Comparison of ENCODE assay signal across 9 mouse cellular contexts in the genomic region with DNA sequence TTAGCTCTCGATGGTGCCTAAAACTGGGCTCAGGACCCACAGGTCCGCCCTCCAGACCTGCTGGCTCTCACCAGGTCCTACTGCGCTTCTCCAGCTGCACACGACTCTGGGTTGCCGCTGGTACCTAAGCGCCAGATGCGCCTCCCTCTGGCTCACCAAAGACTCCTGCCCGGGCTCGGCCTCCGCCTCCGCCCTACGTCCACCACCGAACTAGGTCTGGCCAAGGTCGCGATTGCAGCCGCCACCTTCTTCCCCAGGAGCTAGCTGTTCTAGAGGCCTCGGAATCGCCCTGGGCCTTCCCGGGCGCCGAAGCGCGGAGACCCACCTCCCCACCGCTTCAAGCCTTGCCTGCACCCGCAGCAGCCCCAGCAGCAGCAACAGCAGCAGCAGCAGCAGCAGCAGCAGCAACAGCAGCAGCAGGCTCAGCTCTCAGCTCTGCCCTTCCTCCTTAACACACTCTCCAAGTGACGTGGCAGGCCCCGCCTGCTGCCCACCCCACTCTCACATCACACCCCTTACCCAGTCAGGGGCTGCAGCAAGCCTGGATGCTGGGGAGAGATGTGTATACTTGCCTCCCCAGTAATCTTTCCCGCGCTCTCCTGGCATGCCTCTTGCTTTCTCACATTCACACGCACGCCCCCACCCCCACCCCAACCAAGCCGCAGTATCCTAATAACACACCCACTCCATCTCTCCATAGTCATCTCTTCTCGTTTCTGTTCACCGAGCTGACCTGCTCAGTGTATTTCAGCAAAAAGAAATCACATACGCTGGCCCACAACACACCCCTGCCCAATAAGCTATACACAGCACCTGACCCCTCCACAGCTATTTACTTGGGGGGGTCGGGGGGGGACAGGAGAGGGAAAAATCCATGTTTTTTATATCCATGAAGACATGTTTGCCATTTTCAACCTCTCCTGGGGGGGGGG. TPM values are rescaled to one million over a fixed set of nuclear protein-coding genes. Genes with fewer than 3 reads are reported as not detected.
DNase-seq lines count a peak whose midpoint lies in the region; ATAC-seq lines count a peak whose summit lies in the region.
"Had no signal": no experiment of that assay in that cellular context is flagged by ENCODE, and none has a peak within 500 bp of the region (broad histone marks: within the 10 kb centered on the region; RNA-seq: fewer than 3 reads in every experiment).

A gene (minus strand): TSS at position 464 of the 932 bp plus-strand sequence.

- H3K9me3 ChIP-seq in heart, embryonic 14.5 days (ENCODE audit: control insufficient read depth, low read length), result no peaks in the 10 kb centered on the region
- H3K9me3 ChIP-seq in neural tube, embryonic 11.5 days (ENCODE audit: control insufficient read depth, low read length), result no peaks in the 10 kb centered on the region

- intact Hi-C loops in heart, postnatal 36 days (cut with DNase I), result no loop called here
- intact Hi-C loops in left cerebral cortex, postnatal 10 days (cut with DNase I), result no loop called here

- H3K9ac ChIP-seq in heart, embryonic 14.5 days (ENCODE audit: low read length), result peak within 1 kb of the TSS; percentile 57
- H3K9ac ChIP-seq in neural tube, embryonic 11.5 days (ENCODE audit: low read length), result peak within 1 kb of the TSS; percentile 54

- H3K27ac ChIP-seq in heart, embryonic 14.5 days (replicated peaks in 1 of 2; ENCODE audit: control insufficient read depth in 1 of 2, insufficient read depth in 1 of 2, low read depth in 2 of 2, low read length in 2 of 2), result no peak within 1 kb of the TSS
- H3K27ac ChIP-seq in neural tube, embryonic 11.5 days (ENCODE audit: low read depth, low read length), result 0 out of 2 replicates have a peak within 1 kb of the TSS, but pooled peaks have one; percentile 14

- peak within 1 kb of the TSS; percentile 47 to 52 for H3K4me3 ChIP-seq in heart, embryonic 14.5 days (ENCODE audit: control insufficient read depth in 1 of 2, insufficient read depth in 1 of 2, low read depth in 1 of 2, low read length in 2 of 2)
- H3K4me3 ChIP-seq in neural tube, embryonic 11.5 days (ENCODE audit: low read depth, low read length), result peak within 1 kb of the TSS; percentile 53
- H3K4me3 ChIP-seq: myocyte had no signal

- H3K4me2 ChIP-seq in heart, embryonic 14.5 days (ENCODE audit: low read length), result peak within 1 kb of the TSS; percentile 87
- peak within 1 kb of the TSS; percentile 93 for H3K4me2 ChIP-seq in neural tube, embryonic 11.5 days (ENCODE audit: low read depth)

- peak; percentile 39; the same call in 1 of the 2 replicates for ATAC-seq in heart, embryonic 14.5 days (ENCODE audit: insufficient number of reproducible peaks, insufficient read depth, low FRiP score, low read depth)
- ATAC-seq in neural tube, embryonic 11.5 days (ENCODE audit: insufficient read depth, low FRiP score, low TSS enrichment), result peak; percentile 84

- peaks cover 55% of the 10 kb centered on the region for H3K27me3 ChIP-seq in heart, embryonic 14.5 days (ENCODE audit: control insufficient read depth, insufficient read depth, low read length)
- H3K27me3 ChIP-seq in neural tube, embryonic 11.5 days (ENCODE audit: control insufficient read depth, insufficient read depth, low read length), result peaks cover 16% of the 10 kb centered on the region

- no peak for DNase-seq in heart, postnatal 36 days
- DNase-seq in brain, embryonic 18.5 days (ENCODE audit: low read depth, low spot score), result peak; percentile 63
- DNase-seq in frontal cortex, postnatal 14 days (ENCODE audit: low spot score in 2 of 2), result peak; percentile 34 to 49
- DNase-seq in left cerebral cortex, postnatal 10 days (ENCODE audit: extremely low spot score in 1 of 2, low spot score in 2 of 2), result peak in 1 of 2 experiments; percentile 59
- DNase-seq in neural tube, embryonic 11.5 days (ENCODE audit: low spot score), result peak; percentile 70
- no peak for DNase-seq in spleen, adult 18-20 months
- no peak for DNase-seq in spleen, postnatal 10 days (ENCODE audit: low spot score in 2 of 2)

- H3K4me1 ChIP-seq in heart, embryonic 14.5 days (ENCODE audit: control insufficient read depth in 2 of 2, insufficient read depth in 2 of 2, low read length in 2 of 2), result peaks cover 7 to 10% of the 10 kb centered on the region in 2 experiments; a peak in 3 of 4 replicates
- 0 out of 2 replicates have a peak, but pooled peaks cover 2% of the 10 kb centered on the region for H3K4me1 ChIP-seq in neural tube, embryonic 11.5 days (ENCODE audit: control insufficient read depth, insufficient read depth, low read length)

- H3K36me3 ChIP-seq in heart, embryonic 14.5 days (ENCODE audit: control insufficient read depth, insufficient read depth, low read length), result no peaks in the 10 kb centered on the region
- H3K36me3 ChIP-seq in neural tube, embryonic 11.5 days (ENCODE audit: control insufficient read depth, insufficient read depth, low read length), result no peaks in the 10 kb centered on the region

- 3% methylated on average over 36 of the region's 36 CpGs for WGBS in heart, embryonic 14.5 days
- WGBS in neural tube, embryonic 11.5 days, result 4% methylated on average over 36 of the region's 36 CpGs

RNA-seq across cellular contexts. Expression of the gene that starts here (rescaled TPM):
- 0.58 and 1.0 TPM in 2 replicates for polyA plus RNA-seq in heart, embryonic 14.5 days (2014; fragmentation: Nextera tagmentation; extraction: Ambion mirVana)
- 1 to 10 TPM; 1.2 to 1.3 TPM for total RNA-seq in heart, postnatal 36 days (2021)
- 10 to 100 TPM; 78.2 to 82.1 TPM for total RNA-seq in left cerebral cortex, postnatal 10 days (2021)
- polyA plus RNA-seq in neural tube, embryonic 11.5 days (2014; fragmentation: Nextera tagmentation; extraction: Ambion mirVana), result 7.7 and 10.5 TPM in 2 replicates
- polyA plus RNA-seq: myocyte had no signal

Comparison
In these comparisons a context has a peak if more than half of its experiments do, and no peak if none do; other contexts are left out.
1. RNA of the gene that starts here (total RNA-seq): 78.2 to 82.1 TPM in left cerebral cortex, postnatal 10 days; 1.2 to 1.3 TPM in heart, postnatal 36 days; every median in the first group is over 10 times any median in the second.
2. DNase-seq: peak in brain, embryonic 18.5 days (single experiment), frontal cortex, postnatal 14 days (2 of 2) and neural tube, embryonic 11.5 days (single experiment); none in heart, postnatal 36 days (0 of 2), spleen, adult 18-20 months (0 of 2) and spleen, postnatal 10 days (0 of 2).